Mouse (Mus musculus) Patski (cell line): ENCODE measurements around the gene Sun5. TPM values are rescaled to one million over a fixed set of nuclear protein-coding genes. Genes with fewer than 3 reads are reported as not detected.
"Not testable (repeated sequence)": the region's sequence is repeated elsewhere in the genome, so short reads cannot be mapped to it uniquely, and the experiment has no call there.

Experiments used
- ATAC-seq: fragments of 100-300 bp; one replicate; pipeline ENCODE4 v1.8.0; 2021
- CTCF ChIA-PET: fragments of 350-600 bp; sonication (Branson Sonifier 250); formaldehyde crosslinking; loops from one replicate; lab custom pipeline; 2022; ENCODE audit warnings: inconsistent platforms; lab: Charles Lee
- POLR2A ChIA-PET: fragments of 350-600 bp; sonication (Branson Sonifier 250); formaldehyde crosslinking; loops from one replicate; lab custom pipeline; 2022; ENCODE audit warnings: antibody characterized with exemption, inconsistent platforms; lab: Charles Lee
- DNase-seq: peaks from one replicate; pipeline ENCODE4 v3.0.0-alpha.2; 2011; ENCODE audit warnings: low read depth, low spot score
- H3K27me3 ChIP-seq: fragments of 371-371 bp; one replicate; pipeline ENCODE4 v1.5.1; 2021
- CTCF ChIP-seq: fragments of 100-300 bp; IDR thresholded peaks from one replicate; pipeline ENCODE4 v1.5.1; 2021
- in situ Hi-C: fragments of 300-500 bp; cut with MboI; formaldehyde crosslinking; loops from 3 replicates; pipeline ENCODE4 v1.11.1; 2018; ENCODE audit warnings: low pct_unique_long_range_greater_than_20kb, mixed read lengths
- polyA plus RNA-seq: library from polyadenylated mRNA; unstranded; gene quantifications from one replicate; pipeline ENCODE4 v1.2.3, GENCODE M21; 2021

The Sun5 gene
- polyA plus RNA-seq, 1 experiment from 2014 or later, result not detected

- no peak for ATAC-seq
- no peak for DNase-seq
- TF ChIP-seq CTCF, result no peak
- ChIA-PET CTCF (interaction anchor here (0.9 kb wide), 1 partner anchor 8 kb away, joined by 3 read pairs; no protein-coding TSS in a partner anchor), POLR2A (no interaction called here)
- in situ Hi-C loops, result no loop called here
- H3K27me3 ChIP-seq, result peaks cover 22% of the 10 kb centered on the region
Measured at GRCm38 (mm10) chr2:153859581-153859980, 11.3 kb downstream of the Sun5 start.

GRCm38 (mm10) chr2:153853544-153853943 lies 17.3 kb downstream of the Sun5 start:
- ChIA-PET CTCF (interaction anchor here (1.3 kb wide), 1 partner anchor 12 kb away, joined by 3 read pairs; no protein-coding TSS in a partner anchor), POLR2A (interaction anchor here (0.5 kb wide), 1 partner anchor 146 kb away, joined by 3 read pairs; no protein-coding TSS in a partner anchor)
- ATAC-seq, result no peak
- no peak for TF ChIP-seq CTCF
- no peak for DNase-seq
- in situ Hi-C loops, result no loop called here
- peaks cover 22% of the 10 kb centered on the region for H3K27me3 ChIP-seq

- no peak for TF ChIP-seq CTCF
- peaks cover 10% of the 10 kb centered on the region for H3K27me3 ChIP-seq
- DNase-seq (peak; percentile 7), ATAC-seq (no peak)
- CTCF ChIA-PET, result interaction anchor here (1.1 to 1.5 kb wide), 4 partner anchors 9 to 182 kb away, joined by 3 read pairs; no protein-coding TSS in a partner anchor
- in situ Hi-C loops, result no loop called here
- POLR2A ChIA-PET, result no interaction called here
Measured at GRCm38 (mm10) chr2:153851030-153851360, 19.9 kb downstream of the Sun5 start.

- in situ Hi-C loops, result no loop called here
- ATAC-seq, result no peak
- no peak for TF ChIP-seq CTCF
- DNase-seq, result no peak
- ChIA-PET CTCF (interaction anchor here (1.1 to 1.5 kb wide), 4 partner anchors 9 to 181 kb away, joined by 3 read pairs; no protein-coding TSS in a partner anchor), POLR2A (no interaction called here)
- H3K27me3 ChIP-seq, result peaks cover 10% of the 10 kb centered on the region
Measured at GRCm38 (mm10) chr2:153850351-153851029, 20.4 kb downstream of the Sun5 start.

GRCm38 (mm10) chr2:153848389-153848788 lies 22.5 kb downstream of the Sun5 start:
- ATAC-seq, result no peak

GRCm38 (mm10) chr2:153842854-153843253 lies 28.0 kb downstream of the Sun5 start:
- CTCF ChIA-PET, result no interaction called here
- no peaks in the 10 kb centered on the region for H3K27me3 ChIP-seq
- DNase-seq, result no peak
- POLR2A ChIA-PET, result no interaction called here
- in situ Hi-C loops, result no loop called here
- no peak for TF ChIP-seq CTCF
- ATAC-seq, result no peak

More at GRCm38 (mm10) chr2:153848389-153848788, 22.5 kb downstream of the Sun5 start:
- no peak for DNase-seq
- POLR2A ChIA-PET, result no interaction called here
- CTCF ChIA-PET, result no interaction called here
- peaks cover 6% of the 10 kb centered on the region for H3K27me3 ChIP-seq
- TF ChIP-seq CTCF, result no peak
- in situ Hi-C loops, result loop anchor here (5.0 kb wide), 1 partner anchor 181 kb away; no protein-coding TSS in a partner anchor

- POLR2A ChIA-PET, result no interaction called here
- ATAC-seq (no peak), DNase-seq (no peak)
- TF ChIP-seq CTCF, result no peak
- CTCF ChIA-PET, result no interaction called here
- in situ Hi-C loops, result no loop called here
- no peaks in the 10 kb centered on the region for H3K27me3 ChIP-seq
Measured at GRCm38 (mm10) chr2:153833291-153833690, 37.6 kb downstream of the Sun5 start.

- in situ Hi-C loops, result no loop called here
- ATAC-seq (no peak), DNase-seq (no peak)
- ChIA-PET POLR2A (no interaction called here), CTCF (interaction anchor here (0.9 to 1.0 kb wide), 2 partner anchors 10 kb away, joined by 3 to 5 read pairs; no protein-coding TSS in a partner anchor)
- H3K27me3 ChIP-seq, result no peaks in the 10 kb centered on the region
- no peak for TF ChIP-seq CTCF
Measured at GRCm38 (mm10) chr2:153828704-153829103, 42.2 kb downstream of the Sun5 start.

GRCm38 (mm10) chr2:153827171-153827830 lies 43.6 kb downstream of the Sun5 start:
- ATAC-seq (no peak), DNase-seq (no peak)
- CTCF ChIA-PET, result interaction anchor here (0.9 to 1.0 kb wide), 2 partner anchors 8 to 12 kb away, joined by 3 to 5 read pairs; no protein-coding TSS in a partner anchor
- POLR2A ChIA-PET, result no interaction called here
- no peak for TF ChIP-seq CTCF
- in situ Hi-C loops, result no loop called here
- H3K27me3 ChIP-seq, result no peaks in the 10 kb centered on the region

GRCm38 (mm10) chr2:153825900-153826299 lies 45.0 kb downstream of the Sun5 start:
- in situ Hi-C loops, ATAC-seq, DNase-seq, H3K27me3 ChIP-seq, POLR2A ChIA-PET, CTCF ChIA-PET: not testable (repeated sequence)

- ChIA-PET POLR2A (no interaction called here), CTCF (no interaction called here)
- ATAC-seq (no peak), DNase-seq (no peak)
- no peaks in the 10 kb centered on the region for H3K27me3 ChIP-seq
- no peak for TF ChIP-seq CTCF
- in situ Hi-C loops, result no loop called here
Measured at GRCm38 (mm10) chr2:153824593-153824992, 46.3 kb downstream of the Sun5 start.
